Mouse (Mus musculus): ENCODE results near the gene Spata31d1d.
A peak's percentile ranks its signal among the peaks of the same experiment; 100 is the strongest.
"Not testable (repeated sequence)": the region's sequence is repeated elsewhere in the genome, so short reads cannot be mapped to it uniquely, and the experiment has no call there.

Spata31d1d gene

DNA sequence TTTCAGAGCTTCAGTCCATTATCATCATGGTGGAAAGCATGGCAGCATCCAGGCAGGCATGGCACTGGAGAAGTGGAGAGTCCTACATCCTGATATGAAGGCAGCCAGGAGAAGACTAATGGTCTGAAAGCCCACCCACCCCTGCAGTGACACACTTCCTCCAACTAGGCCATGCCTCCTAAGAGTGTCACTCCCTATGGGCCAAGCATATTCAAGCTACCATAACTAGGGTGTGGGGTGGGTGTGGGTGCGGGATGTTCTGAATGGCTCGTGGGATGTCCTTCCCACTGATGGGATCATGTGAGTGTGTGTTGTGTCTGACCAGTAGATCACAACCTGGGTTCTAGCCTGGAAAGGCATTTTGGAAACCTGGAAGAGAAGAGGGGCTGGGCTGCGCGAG, 2.4 kb upstream of the Spata31d1d start:
- DNase-seq (ENCODE audit: low read depth, low spot score) = no peak

DNA sequence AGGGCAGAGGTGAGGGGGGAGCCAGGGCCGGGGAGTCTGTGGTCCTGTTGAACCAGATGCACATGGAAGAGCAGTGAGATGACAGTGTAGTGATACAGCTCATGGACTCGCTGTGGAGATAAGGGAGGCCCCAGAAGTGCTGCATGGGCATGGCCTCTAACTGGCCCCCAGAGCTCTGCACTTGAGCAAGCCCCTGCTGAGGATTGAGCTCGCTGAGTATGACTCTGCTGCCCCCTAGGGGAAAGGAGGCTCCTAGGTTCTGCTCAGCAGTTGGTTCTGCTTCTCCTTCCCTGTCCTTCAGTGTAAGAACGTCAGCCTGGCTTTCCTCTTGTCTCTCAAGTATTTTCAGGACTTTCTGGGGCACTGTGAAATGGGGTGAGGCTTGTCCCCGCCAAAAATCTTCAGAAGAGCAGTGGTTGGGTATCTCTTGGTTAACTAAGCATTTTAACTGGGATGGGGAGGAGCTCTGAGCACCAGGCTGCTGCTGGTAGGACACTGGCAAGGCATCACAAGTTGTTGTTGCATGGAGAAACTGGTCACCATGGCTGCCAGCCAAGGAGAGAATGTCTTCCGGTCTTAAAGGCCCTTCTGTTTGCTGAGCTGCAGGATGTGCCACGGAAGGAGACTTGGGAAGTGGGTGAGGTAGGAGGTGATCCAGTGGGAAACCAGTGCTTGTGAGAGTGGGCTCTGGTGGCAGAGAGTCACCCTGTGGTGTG, 3.0 kb downstream of the Spata31d1d start:
- DNase-seq (ENCODE audit: low read depth, low spot score) = peak; percentile 58

DNA sequence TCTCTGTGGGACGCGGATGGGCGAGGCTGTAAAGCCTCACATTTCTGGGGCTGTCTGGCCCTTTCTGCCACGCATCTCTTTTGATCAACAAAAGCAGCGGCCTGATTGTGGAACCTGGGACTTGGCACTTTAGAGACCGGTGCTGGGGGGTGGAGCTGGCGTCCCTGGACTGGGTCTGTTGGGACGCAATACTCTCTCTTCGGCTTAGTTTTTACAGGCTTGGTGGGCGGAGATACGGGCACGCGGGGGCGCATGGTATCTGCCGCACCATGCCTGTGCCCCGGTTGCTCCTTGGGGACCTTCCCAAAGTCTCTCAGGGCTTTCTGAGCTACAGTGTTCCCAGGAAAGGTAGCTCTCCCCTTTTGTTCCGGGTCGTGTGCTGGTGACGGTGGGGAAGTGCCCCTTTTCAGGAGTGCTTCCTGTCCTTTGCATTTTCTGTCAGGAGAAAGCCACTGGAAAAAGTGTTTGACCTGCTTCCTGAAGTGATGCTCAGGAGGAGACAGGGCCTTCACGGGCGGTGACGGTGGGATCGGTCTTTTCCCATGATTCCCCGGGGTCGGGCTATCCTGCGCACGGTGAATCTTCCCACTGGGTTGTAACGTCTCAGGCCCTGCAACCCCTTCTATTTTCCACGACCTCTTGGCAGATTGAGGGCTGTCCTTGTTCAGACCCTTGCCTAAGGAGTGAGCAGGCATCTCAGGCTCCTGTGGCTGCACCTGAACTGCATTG, 5.2 kb downstream of the Spata31d1d start:
- no peak for DNase-seq (ENCODE audit: low read depth, low spot score)

DNA sequence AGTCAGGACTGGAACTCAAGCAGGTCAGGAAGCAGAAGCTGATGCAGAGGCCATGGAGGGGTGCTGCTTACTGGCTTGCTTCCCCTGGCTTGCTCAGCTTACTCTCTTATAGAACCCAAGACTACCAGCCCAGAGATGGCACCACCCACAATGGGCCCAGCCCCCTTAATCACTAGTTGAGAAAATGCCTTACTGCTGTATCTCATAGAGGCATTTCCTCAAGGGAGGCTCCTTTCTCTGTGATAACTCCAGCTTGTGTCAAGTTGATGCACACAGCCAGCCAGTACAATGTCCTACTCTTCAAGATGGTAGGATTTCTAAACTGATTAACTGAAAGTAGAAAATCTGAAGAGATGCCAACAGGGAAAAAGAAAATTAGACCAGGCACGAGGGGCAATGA, 9.5 kb downstream of the Spata31d1d start:
- DNase-seq (ENCODE audit: low read depth, low spot score) = not testable (repeated sequence)

DNA sequence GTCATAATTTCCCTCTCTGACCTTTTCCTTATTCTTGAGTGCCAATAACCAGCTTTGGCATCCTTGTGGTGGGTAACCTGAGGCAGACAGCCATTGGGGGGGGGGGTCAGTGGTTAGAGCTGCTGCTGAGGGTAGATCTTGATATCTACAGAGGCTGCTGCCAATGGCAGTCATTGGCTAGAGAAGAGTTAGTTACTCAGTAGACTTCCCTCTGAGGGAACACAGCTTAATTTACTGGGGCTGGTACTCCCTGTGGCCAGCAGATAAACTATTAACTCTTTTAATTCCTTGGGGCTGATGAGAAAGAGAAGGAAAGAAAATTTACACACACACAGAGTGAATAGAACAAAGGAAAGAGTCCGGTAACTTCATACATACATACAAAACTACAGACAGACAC, 12.1 kb downstream of the Spata31d1d start:
- DNase-seq (ENCODE audit: low read depth, low spot score) = no peak

DNA sequence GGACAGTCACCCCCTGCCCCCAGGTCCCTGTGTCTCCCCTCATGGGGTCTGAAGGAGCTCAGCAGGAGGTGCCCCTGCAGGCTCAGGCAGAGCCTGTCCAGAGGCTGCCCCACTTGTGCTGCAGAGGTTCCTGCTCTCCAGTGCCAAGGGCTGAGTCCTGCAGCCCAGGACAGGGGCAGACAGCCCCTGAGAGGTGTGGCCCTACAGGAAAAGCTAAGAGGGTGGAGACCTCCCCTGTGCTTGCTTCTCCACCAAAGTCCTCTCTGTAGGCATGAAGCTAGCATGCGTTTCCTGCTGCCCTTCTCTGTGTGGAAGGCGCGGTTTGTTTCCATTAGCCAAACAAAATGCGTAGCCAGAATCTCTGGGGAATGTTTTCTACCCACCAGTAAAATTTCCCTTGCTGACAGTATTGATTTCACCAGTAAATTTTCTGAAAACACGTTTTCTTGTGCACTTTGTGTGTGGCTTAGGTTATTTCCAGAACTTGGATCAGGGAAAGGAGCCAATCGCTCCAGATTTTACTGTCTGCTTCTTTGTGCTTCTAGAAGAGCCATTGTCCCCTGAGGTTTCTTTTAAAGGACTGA, 12.6 kb downstream of the Spata31d1d start:
- DNase-seq (ENCODE audit: low read depth, low spot score) = not testable (repeated sequence)

DNA sequence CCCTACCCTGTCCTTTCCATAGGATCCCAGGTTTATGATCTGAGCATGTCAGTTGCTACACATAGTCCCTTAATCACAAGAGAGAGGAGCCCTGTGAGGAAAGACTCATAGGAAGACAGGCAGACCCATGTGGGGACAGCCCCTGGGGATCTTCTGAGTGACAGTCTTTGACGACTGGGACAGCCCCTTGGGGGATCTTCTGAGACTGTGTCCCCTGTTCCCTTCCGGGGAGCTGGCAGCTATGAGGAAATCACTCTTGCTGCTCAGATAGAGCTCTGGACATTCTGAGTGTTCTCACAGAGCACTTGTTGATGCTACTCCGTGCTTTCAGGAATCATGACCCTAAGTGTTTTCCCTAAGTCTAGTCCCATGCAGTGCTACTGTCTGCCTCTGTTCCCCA, 17.8 kb downstream of the Spata31d1d start:
- no peak for DNase-seq (ENCODE audit: low read depth, low spot score)

DNA sequence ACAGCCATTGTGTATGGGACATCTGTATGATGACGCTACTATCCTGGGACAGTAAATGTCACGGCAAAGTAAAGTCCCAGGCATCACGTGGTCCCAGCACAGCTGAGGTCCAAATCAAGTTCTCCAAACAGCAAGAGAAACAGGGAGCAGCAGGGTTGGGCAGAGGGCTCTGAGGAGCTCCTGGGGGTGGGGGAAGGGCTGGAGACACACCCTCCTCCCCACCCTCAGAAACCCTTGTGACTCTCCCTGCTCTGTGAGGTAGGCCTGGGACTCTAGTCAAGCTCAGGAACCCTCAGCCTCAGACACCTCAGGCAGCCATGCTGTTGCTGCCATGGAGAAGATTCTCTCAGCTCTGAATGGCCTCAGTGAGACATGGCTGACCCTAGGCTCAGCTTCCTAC, 19.6 kb downstream of the Spata31d1d start, which contains the start of gene Spata31d1b:
TSS of gene Spata31d1b (plus strand) at position 301 of the 400 bp plus-strand sequence.
- DNase-seq (ENCODE audit: low read depth, low spot score) = not testable (repeated sequence)

DNA sequence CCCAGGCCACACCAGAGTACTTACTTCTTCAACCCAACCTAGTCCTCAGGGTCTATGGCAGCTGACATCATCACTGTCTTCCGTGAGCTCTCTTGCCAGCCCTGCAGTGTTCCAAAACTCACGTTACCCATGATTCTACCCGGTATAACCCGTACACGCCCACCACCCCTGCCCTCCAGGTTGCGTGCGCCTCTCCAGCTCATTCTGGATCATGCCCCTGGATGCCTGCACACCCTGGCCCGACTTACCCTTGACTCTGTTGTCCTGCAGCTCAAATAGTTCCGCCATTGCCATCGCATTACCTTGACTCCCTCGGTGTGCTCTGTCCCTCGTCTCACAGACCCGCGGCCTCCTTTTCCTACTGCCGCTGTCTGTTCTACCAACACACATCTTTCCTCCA, 21.3 kb downstream of the Spata31d1d start, which contains the start of gene Spata31d1a:
TSS of gene Spata31d1a (minus strand) at position 101 of the 400 bp plus-strand sequence.
- DNase-seq (ENCODE audit: low read depth, low spot score) = no peak

DNA sequence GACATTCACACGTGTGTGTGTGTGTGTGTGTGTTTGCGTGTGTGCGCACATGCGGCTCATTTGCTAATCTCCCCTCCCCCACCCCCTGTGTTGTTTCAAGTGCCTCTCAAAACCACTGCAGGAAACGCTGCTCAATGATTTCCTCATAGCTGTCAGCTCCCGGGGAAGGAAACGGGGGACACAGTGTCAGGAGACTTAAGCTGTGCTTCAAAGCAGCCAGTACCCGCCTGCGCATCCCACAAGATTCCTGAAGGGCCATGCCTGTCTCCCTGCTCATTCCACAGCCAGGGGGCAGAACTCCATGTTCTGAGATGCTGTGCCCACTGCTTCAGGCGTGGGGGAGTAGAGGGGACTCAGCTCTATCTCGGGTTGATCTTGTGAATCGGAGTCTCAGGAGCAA, 27.0 kb downstream of the Spata31d1d start:
- no peak for DNase-seq (ENCODE audit: low read depth, low spot score)

DNA sequence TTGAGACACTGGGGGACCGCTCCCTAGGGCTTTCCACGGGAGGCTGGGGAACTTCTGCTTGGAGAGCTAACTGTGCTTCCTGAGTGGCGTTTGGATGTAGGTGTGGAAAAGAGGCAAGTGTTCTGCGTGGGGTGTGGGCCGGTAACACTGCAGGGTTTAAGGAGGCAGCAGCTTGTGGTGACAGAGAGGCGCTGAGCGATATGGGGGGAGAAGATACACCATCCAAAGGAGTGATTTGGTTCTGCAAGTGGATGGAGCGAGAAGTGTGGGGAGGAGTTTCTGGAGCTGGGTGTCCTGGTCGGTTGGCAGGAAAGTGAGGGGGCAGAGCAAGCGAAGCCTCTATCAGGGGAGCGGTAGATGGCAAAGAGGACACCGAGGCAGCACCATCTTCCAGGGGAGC, 28.0 kb downstream of the Spata31d1d start:
- DNase-seq (ENCODE audit: low read depth, low spot score) = peak; percentile 50

DNA sequence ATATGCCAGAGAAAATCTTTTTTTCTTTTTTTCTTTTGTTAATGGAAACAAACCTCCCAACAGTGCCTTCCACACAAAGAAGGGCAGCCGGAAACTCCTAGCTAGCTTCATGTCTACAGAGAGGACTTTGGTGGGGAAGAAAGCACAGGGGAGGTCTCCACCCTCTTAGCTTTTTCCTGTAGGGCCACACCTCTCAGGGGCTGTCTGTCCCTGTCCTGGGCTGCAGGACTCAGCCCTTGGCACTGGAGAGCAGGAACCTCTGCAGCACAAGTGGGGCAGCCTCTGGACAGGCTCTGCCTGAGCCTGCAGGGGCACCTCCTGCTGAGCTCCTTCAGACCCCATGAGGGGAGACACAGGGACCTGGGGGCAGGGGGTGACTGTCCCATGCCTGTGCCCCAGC, 31.4 kb downstream of the Spata31d1d start:
- DNase-seq (ENCODE audit: low read depth, low spot score) = not testable (repeated sequence)

DNA sequence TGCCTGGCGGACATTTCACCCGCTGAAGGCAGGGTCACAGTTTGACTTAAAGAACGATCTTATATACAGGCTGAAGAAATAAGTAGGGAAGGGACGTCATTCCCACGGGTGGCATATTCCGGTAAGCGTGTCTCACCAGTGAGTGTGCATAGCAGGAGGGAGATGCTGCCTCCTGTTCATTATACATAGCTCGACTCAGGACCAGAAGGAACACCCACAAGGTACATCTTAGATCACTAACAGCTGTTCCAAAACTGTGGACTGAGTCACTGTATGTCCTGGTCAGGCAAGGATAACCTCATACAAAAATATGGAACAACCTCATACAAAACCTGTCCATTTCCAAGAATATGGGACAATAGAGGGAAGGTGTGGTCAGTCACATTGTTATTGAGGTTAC, 32.4 kb downstream of the Spata31d1d start:
- no peak for DNase-seq (ENCODE audit: low read depth, low spot score)

DNA sequence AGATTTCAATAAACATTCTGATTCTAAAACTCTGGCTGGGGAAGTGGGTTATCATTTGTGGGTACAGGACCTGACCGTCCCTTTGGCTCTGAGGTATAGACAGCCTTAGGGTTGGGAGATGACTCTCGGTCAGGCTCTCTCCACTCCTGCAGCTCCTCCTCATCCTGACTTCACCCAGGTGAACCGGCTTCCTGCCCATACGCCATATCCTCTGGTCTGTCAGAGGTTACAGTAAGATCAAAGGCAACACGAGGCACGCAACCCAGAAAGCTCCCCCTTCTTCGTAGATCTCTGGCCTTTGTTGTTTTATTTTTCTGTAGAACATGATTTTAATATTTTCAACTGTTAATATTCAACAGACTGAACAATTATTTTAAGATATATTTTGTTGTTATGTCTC, 35.8 kb downstream of the Spata31d1d start:
- DNase-seq (ENCODE audit: low read depth, low spot score) = no peak

DNA sequence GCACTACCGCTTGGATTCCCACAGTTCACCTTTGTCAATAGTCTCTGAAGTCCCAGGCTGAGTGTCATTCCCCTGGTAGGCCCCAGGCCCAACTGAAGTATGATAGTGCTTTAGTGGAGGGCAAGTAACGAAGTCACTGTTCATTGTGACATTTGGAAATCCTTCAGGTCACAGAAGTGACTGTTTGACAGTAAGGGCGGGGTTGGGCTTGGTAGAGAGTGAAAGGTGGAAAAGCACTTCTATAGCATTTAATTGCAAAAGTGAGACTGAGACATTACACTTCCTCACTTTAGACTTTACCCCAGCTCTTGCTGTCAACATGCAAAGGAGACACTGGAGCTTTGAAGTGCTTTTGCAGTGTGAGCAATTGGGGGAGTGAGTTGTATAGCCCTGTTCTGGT, 37.5 kb downstream of the Spata31d1d start, which contains the start of gene 4921517D22Rik:
TSS of gene 4921517D22Rik (minus strand) at position 101 of the 400 bp plus-strand sequence.
- no peak for DNase-seq (ENCODE audit: low read depth, low spot score)

DNA sequence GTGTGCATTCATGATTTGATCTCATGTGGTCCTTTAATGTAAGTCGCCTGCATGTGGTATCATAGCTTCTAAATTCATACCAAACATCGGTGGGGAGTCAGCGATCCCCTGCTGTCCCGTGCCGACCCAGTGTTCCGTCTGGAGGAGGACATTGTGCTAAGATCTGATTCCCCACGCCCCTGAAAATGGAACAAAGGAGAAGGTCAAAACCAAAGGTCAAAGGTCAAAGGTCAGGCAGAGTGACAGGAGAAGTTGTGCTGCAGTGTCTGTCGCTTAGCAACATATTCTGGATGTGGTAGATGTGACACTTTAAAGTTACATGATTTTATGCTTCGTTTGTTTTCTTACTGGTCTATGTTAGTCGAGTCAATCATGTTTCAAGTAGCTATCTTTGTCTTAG, 40.1 kb downstream of the Spata31d1d start:
- DNase-seq (ENCODE audit: low read depth, low spot score) = no peak

DNA sequence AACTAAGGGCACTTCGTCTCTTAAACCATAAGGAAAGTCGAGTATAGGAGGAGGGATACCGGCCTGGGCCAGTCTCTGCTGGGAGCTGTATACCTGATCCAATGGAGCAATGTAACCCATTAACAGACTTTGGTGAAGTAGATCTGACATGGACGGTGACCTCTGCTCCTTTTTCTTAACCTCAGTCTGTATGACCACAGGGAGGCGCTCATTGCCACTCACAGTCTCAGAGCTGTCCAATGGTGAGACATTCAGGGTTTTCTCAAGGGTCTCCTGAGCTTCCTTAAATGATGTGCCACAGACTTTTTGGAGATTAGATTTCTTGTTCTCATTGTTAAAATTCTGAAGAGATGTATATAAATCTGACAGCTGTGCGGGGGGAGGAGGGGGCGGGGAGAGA, 41.0 kb downstream of the Spata31d1d start:
- DNase-seq (ENCODE audit: low read depth, low spot score) = no peak

DNA sequence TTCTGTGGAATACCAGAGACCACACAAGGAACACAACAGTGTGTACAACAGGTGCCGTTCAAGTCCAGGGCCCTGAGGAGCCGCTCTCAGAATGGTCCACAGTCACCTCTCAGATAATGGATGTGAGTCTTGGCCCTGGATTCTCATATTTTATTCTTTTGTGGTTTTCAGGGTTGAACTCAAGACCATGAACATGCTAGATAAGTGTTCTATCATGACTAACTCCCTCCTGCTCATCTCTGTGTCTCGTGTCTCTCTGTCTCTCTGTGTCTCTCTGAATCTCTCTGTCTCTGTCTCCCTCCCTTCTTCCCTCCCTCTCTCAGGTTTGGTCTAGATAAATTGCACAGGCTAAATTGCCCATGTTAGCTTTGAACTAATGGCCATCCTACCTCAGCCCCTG, 41.7 kb downstream of the Spata31d1d start:
- no peak for DNase-seq (ENCODE audit: low read depth, low spot score)

DNA sequence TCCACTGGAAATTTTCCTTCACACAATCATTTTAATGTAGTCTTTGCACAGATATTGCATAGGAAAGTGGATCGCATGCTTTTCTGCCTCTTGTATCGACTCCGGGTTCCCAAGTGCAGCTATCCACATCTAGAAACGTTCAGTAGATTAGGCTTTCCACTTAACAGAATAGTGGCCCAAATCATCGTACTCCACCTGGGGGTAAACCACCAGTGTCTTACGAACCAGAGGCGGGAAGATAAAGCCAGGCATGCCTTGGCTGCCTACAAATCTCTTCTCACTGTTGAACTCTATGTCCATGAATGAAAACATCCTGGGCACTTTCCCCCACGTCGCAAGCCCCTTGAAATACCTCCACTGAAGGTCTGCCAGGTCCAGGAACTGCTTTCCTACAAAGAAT, 42.2 kb downstream of the Spata31d1d start:
- no peak for DNase-seq (ENCODE audit: low read depth, low spot score)

DNA sequence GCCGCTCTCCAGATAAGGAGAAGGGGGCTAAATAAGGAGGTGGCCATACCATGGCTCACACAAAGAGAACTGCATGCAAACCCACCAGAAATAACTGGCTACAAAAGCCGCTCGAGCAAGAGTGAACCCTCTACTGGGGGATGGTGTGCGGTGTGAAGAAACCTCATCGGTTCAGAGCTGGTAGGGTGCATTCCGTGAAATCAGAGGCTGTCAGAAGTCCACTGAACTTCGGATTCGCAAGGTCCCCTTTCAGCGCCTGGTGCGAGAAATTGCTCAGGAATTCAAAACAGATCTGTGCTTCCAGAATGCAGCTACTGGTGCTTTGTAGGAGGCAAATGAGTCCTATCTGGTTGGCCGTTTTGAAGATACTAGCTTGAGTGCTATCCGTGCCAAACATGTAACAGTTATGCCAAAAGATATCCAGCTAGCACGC, 43.2 kb downstream of the Spata31d1d start:
- no peak for DNase-seq (ENCODE audit: low read depth, low spot score)

DNA sequence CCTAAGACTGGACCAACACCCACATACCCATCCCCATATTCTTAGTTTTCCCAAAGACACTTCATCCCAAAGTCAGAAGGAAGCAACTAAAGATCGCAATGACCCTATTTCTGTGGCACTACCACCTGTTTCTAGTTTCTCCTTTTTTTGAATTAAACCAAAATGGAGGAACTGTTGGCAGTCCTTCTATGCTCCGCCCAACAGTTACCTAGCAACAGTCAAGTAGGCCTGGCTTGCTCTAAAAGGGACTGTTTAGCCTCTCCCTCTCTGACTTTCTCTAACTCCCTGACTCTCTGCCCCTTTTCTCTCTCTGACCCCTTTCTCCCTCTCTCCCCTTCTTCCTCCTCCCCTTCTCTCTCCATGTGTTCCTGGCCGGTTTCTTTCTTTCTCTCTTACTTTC, 46.3 kb downstream of the Spata31d1d start:
- no peak for DNase-seq (ENCODE audit: low read depth, low spot score)

DNA sequence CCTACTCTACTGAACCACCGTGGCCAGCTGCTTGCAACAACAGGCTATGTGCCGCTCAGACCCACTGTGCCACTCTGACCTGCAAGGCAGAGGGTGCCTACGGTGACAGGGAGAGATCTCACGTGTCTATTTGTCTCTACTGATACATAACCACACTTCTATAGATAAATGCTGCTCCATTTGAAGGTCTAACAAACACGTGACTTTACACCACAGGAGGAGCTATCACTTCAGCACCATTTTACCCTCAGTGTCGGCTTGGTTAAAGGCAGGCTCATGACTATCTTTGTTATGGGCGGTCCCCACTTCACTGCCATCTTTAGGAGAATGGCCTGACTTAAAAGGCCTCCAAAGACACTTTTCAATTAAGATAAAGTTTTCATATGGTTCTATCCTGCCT, 48.9 kb downstream of the Spata31d1d start:
- no peak for DNase-seq (ENCODE audit: low read depth, low spot score)

DNA sequence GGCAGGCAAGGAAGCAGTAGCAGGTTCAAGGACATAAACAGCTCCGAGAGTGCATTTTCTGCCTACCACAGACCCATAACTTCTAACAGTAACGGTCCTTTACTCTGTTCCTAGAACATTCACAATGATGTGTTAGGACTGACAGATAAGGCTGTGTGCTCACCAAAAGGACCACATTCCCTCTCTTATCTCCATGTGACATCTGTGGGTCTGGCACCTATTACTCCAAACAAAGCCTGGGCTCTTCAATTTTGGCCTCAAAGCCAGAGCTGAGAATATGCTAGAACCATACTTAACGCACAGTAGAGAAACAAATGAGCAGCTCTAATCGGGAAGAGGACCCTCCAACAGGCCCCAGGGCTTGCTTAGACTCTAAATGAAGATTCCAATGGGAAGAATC, 51.6 kb downstream of the Spata31d1d start:
- no peak for DNase-seq (ENCODE audit: low read depth, low spot score)
